Mouse (Mus musculus): ENCODE results near the gene 1520401A03Rik.

1520401A03Rik gene

DNA sequence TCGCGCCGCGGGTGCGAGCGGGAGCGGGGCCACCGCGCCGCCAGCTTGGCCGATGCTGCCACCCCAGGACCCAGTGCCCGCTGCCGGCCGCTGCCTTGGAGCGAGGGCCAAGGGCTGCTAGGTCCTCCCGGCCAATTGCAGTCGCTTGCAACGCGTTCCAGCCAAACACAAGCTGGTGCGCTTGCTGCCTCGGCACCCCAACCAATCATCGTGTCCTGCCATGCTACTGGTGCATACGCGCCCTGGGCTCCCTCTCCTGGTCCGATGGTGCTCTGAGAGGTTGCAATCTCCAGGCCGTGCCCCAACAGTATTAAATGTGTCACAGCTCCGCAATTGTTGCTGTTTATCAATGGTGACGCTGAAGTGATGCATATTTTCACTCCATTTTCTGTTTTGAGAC lies 22.5 kb downstream of the 1520401A03Rik start:
- peak; percentile 73 for DNase-seq (ENCODE audit: low spot score)

DNA sequence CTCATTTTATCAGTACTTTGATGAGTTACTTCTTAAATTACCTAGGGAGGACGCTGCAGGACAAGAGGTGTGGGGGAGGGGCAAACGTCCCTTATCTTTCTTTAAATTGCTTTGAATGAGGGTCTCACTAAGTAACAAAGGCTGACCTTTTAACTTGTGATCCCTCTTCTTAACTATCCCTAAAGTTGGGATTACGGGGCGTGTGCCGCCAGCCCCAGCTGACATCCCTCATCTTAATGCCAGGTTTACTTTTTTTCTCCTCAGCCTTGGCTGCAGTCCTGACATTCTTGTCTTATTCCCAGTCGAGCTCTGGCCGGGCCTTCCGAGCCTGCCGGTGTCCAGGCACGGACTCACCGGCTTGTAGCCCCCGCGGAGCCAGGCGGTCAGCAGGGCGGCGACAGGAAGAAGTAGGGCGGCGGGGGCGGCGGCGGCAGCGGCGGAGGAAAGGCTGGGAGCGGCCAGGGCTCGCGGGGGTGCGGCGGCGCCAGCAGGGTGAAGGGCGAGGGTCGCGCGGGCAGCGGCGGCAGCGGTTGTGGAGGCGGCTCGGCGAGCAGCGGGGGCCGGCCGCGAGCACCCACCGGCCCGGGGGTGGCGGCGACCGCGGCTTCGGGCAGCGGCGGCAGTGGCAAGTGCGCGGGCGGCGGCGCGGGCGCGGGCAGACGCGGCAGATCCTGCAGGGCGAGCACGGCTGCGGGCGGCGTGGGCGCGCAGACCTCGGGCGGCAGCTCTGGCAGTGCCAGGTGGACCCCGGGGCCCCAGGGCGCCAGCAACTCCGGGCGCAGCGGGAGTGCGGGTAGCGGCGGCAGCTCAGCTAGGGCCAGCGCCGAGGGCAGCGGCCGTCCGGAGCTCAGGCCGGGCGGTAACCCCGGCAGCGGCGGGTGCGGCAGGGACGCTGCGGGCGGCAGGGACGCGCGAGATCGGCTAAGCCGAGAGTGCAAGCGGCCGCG lies 23.2 kb downstream of the 1520401A03Rik start:
- peak; percentile 26 for DNase-seq (ENCODE audit: low spot score)

DNA sequence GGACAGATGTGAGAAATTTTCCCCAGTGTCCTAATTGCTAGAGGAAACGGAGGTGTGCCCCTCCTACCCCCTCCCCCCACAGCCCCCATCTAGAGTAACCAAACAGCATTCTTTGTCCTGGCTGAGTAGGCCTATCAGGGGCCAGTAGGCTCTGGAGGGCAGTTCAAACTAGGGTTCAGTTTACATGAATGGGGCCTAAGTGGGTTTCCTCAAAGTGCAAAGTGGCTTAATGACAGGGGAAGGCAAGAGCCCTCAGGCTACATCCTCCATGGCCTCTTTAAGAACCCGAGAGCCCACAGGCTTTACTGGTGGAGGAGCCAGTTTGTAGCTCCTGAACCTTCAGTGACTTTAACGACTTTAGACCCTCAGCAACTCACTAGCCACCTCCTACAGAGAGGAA lies 26.8 kb downstream of the 1520401A03Rik start:
- DNase-seq (ENCODE audit: low spot score) = no peak

DNA sequence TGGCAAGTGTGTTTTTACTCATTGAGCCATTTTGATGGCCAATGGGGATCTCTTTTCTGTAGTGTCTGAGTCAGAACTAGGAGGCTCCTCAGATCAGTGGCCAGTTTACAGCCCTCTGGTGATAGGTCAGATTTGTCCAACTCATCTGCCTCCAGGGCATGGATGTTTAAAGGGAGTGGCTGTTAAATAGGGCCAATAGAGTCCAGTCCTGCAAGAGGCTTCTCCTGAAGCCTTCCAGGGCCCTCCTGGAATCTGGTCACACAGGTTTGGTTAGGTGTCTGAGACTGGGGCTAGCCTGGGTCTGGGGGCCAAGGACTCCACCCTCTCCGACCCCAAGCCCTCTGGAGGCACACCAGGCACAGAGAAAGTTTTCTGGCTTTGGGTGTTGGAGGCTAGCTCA lies 28.1 kb downstream of the 1520401A03Rik start:
- DNase-seq (ENCODE audit: low spot score) = no peak

DNA sequence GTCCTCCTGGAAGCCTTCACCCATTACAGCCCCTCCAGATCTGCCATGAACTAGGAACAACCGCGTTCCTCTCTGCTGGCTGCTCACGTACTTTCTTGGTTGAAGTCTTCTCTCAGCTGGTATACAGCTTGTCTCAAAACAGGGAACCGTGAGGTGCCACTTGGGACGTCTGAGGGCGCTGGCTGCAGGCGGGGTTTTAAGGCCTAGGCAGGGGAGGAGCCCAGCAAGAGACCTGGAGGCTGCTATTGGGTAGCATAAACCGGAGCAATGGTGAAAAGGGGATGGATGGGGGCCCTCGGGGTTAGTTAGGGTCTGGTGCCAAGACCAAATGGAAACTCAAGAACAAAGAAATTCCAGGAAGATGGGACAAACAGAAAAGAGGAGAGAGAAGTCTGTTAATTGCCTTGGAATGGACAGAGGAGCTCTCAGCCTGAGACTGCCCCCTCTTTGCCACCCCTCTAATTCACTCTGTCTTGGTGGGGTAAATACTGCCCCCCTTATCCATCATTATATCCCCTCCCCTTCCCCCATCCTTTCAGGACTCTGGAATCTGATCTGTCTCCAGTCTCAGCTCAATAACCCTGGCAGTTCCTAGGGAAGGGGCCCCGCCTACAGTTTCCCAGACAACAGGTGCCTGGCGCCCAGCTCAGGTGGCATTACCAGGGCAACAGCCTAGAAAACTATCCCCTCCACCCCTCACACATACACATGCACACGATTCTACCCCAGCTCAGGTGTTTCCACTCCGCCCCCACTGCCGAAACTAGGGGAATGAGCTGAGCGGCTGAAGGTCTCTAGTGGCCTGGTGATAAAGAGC lies 38.5 kb downstream of the 1520401A03Rik start, which contains the start of gene Cldn9:
Cldn9 (minus strand) TSS at position 171 of the 817 bp plus-strand sequence.
- no peak for DNase-seq (ENCODE audit: low spot score)

DNA sequence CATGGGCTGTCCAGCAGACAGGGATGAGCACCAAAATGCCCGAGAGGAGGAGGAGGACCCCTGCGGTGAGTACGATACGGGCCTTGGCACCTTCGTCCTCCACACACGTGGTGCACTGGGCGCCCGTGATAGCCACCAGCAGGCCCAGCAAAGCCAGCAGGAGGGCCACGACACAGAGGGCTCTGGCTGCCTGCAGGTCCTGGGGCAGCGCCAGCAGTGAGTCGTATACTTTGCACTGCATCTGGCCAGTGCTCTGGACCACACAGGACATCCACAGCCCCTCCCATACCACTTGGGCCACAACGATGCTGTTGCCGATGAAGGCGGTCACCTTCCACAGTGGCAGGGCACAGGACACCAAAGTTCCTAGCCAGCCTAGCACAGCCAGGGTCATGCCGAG lies 39.4 kb downstream of the 1520401A03Rik start:
- no peak for DNase-seq (ENCODE audit: low spot score)

DNA sequence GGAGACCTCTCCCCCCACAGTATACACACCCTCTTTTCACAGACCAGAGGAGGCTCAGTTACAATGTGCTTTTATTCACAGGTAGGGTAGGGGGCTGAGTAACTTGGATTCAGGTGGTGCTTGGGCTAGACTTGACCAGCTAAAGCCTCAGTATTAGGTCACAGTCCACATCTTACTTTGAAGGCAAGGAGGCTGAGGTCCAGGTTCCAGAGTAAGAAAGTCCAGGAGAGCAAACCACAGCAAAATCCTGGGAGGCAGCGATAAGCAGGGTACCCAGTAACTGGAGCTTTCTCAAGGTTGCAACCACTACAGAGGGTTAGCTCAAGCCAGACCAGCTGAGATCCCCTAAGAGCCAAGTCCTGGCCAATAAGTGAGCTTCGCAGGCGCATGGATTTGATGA lies 40.1 kb downstream of the 1520401A03Rik start:
- no peak for DNase-seq (ENCODE audit: low spot score)

DNA sequence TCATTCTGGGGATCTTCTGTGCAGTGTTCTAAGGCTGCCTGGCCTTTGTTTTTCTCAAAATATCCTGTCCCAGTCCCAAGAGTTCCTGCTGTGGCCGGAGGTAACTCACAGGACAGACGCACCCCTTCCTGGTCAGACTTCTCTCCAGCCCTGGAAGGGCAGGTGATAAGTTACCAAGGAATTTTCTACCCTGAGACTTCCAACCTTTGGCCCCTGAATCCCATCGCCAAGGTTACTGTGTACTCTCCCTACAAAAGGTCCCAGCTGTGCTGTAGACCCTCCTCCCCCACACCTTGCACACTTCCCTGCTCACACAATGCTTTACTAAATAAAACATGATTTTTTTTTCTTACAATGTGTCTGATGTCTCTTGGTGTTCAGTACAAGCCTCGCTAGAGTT lies 40.5 kb downstream of the 1520401A03Rik start:
- DNase-seq (ENCODE audit: low spot score) = no peak

DNA sequence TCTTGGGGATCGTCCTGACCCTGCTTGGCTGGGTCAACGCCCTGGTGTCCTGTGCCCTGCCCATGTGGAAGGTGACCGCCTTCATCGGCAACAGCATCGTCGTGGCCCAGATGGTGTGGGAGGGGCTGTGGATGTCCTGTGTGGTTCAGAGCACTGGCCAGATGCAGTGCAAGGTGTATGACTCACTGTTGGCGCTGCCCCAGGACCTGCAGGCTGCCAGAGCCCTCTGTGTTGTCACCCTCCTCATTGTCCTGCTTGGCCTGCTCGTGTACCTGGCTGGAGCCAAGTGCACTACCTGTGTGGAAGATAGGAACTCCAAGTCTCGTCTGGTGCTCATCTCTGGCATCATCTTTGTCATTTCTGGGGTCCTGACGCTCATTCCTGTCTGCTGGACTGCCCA lies 41.5 kb downstream of the 1520401A03Rik start:
- DNase-seq (ENCODE audit: low spot score) = no peak

DNA sequence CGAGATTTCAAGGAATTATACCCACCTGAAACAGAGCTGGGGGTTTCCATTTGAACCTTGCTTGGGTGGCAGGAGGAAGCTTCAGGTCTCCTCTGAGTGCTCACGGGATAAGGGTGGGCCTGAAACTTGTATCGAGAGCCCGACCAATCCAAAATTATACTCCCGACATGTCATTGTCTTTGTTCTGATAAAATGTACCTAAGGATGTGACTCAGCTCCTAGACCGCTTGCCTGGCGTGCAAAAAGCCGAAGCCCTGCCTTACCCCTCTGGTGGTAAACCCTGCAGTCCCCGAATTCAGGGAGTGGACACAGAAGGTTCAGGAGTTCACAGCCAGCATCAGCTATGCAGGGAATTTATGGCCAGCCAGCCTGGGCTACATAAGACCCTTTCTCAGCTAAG lies 42.2 kb downstream of the 1520401A03Rik start:
- no peak for DNase-seq (ENCODE audit: low spot score)

DNA sequence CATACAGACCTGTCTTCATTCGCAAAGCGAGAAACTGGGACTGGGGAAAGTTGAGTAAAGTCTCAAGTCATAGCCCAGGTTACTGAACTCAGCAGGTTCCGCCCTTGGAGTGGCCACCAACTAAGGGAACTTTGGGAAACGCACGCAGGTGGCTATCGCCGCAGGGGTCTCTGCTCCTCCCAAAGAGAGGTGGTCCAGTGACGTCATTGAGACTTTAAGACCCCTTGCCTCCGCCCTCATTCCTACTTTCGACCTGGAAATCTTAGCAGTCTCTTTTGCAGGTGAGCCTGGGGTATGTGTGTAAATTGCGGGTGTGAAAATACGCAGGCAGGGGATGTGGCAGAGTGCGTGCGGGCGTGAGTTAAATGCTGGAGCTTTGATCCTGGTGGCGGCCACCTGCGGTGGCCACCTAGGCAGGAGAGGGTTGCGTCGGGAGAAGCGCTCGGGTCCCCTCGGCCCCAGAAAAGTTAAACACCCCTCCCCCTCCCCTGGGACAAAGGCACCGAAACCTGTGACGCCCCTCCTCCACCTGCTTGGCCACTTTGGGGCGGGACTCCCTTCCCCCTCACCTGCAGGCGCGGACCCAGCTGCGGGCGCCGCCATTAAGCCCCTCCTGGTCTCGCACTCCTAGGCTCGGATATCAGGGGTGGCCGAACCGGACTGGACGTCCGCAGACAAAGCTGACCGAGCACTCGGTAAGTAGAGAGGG lies 43.3 kb downstream of the 1520401A03Rik start, which contains the start of gene Cldn6:
Cldn6 (plus strand) TSS at position 123 of the 709 bp plus-strand sequence.
- no peak for DNase-seq (ENCODE audit: low spot score)

DNA sequence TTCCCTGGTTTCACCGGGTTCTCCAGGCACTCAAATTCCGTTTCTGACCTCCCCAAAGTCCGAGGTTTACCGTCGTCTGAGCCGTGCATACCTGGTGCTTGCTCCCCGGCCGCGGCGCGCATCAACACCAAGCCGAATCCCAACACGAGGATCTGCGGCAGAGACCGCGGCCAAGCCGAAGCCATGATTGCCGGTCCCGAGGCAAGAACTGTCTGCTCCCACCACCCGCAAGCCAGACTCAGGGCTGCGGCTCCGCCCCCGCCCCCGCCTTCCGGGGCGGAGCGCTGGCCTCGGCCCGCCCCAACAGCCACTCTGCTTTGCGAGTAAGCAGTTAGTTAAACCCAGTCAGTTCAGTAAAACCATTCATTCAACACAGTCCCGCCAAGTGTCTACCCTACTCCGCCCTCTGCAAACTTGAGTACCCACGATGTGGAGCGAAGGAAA lies 45.3 kb downstream of the 1520401A03Rik start, which contains the start of gene Tnfrsf12a:
Tnfrsf12a (minus strand) TSS at position 233 of the 444 bp plus-strand sequence.
- DNase-seq (ENCODE audit: low spot score) = peak; percentile 68

DNA sequence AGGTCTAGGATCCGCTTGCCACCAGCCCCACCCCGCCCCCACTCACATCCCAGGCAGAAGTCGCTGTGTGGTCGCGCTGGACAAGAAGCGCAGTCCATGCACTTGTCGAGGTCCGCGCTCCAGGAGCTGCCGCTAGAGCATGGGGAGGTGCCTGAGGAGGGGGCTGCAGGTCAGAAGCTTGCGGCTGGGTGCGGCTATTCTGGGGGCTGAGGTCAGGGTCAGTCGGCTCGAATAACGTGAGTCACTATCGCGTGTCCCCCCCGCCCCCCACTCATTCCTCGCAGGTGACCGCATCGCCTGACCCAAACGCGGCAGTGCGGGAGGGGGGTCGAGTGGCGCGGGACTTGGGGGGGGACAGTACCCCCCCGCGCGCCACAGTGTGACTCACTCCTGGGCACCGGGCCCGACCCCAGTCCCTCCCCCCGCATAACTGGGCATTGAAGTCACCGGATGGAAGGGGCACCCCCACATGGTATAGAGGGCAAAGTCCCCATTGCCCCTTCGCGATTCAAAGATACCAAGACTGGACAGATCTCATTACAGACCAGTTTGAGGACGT lies 46.0 kb downstream of the 1520401A03Rik start:
- peak; percentile 21 for DNase-seq (ENCODE audit: low spot score)

DNA sequence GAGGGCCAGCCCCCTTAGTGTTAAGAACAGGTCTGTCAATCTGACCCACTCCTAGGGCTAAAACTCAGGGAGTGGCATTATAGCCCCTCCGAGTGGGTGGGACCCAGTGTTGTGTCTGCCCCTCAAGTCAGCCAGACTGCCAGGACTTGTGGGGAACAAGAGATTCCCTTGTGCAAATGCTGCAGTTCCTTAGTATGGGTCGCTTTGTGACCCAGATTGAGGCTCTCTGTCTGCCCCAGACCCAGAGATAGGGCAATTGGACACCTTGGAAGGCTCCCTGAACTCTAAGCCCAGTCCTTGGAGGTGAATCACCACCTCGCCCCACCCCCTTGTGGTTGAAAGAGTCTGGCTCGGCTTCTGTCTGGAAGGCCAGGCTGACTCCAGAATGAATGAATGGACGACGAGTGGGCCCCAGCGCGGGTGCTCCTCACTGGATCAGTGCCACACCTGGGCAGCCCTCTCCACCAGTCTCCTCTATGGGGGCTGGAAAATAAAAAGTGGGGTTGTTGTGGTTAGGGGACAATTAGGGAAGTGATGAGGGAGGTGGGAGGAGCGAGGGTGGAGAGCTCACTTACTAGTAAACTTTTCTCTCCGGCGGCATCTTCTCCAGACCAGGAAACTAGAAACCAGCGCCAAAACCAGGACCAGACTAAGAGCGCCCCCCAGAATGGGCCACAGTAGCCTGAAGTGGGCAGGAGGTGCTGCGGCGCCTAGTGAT lies 46.9 kb downstream of the 1520401A03Rik start:
- DNase-seq (ENCODE audit: low spot score) = peak; percentile 16

DNA sequence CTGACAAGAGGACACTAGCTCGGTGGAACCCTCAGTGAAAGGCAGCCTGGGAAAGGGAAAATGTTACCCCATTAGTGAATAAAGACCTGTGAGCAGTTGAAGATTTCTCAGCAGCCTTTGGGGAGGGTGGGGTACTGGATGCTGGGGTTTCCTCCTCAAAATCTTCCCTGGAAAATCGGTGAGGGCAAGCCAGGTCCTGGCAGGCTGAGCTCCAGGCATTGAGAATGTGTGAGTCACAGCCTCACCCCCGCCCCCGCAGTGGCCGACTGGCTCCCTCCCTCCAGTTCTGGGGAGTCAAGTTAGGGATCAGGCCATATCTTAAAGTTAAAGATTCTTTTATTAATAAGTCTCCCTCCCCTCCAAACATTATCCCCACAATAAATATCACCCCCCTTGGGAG lies 47.5 kb downstream of the 1520401A03Rik start:
- peak; percentile 33 for DNase-seq (ENCODE audit: low spot score)

DNA sequence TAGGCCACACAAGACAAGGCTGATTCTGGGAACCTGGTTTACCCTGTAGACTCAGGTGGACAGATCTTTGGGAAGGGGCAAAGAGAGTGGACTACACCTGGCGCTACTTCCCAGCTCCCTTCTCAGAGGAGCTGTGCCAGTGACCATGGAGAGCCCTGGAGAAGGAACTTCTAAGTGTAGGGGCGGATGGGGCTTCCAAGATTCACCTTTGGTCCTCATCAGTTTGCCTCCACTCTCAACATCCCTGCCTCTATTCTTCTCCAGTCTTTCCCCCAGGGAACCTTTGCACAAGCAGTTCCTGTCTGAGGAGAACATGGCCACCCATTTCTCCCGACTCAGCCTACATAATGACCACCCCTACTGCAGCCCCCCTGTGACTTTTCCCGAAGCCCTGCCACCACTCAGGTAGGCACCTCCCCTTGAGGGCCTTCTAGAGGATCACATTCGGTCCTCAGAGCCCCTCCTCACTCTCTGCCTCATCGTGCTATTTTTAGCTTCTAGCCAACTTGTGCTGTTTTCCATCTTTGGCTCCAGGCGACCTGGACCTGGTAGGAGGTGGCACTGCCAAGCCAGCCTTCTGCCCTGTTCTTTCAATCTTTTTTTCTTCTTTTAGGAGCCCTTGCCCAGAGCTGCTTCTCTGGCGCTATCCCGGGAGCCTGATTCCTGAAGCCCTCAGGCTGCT lies 48.2 kb downstream of the 1520401A03Rik start:
- no peak for DNase-seq (ENCODE audit: low spot score)

DNA sequence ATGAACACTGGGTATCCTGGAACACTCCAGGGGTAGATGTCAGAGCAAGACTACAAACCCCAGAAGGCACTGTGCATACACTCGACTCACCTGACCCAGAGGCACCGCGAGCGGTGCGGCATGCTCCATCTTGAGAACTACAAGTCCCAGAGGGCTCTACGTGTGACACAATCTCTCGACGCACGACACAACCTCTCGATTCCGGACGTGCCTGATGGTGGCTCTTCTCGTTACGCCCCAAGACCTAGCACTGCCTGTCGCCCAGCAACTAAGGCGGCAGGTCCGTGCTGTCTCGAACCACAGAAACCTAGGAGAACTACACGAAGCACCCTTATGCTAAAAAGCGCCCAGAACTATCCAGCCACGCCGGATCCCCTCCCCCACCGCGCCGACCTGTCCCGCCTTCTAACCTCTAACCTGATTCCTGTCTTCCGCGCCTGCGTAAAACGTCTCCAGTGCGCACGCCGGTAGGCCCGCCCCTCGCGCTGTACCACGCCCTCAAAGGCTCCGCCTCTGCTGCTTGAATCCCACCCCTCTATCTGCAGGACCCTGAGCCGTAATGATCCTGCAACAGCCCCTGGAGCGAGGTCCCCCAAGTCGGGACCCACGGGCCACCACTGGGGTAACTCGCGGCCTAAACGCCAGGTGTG lies 49.0 kb downstream of the 1520401A03Rik start, which contains the start of the genes Hcfc1r1 and Thoc6:
Hcfc1r1 (plus strand) TSS at position 173 of the 650 bp plus-strand sequence.
Thoc6 (minus strand) TSS at position 459 of the 650 bp plus-strand sequence.
- peak; percentile 82 for DNase-seq (ENCODE audit: low spot score)

DNA sequence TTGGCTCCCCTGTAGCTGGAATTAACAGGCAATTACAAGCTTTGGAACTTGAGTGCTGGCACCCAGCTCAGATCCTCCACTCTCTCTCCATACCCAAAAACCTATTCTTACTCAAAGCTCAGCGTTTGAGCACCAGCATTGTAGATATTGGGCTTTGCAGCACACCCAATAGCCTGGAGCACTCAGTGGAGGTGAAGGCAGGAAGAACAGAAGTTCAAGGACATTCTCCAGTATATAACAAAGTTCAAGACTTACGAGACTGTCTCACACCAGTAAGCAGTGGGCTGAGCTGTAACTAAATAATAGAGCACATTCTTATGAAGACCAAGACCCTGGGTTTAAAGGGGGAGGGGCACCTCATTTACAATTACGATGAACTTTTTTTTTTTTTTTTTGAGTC lies 49.8 kb downstream of the 1520401A03Rik start:
- no peak for DNase-seq (ENCODE audit: low spot score)

DNA sequence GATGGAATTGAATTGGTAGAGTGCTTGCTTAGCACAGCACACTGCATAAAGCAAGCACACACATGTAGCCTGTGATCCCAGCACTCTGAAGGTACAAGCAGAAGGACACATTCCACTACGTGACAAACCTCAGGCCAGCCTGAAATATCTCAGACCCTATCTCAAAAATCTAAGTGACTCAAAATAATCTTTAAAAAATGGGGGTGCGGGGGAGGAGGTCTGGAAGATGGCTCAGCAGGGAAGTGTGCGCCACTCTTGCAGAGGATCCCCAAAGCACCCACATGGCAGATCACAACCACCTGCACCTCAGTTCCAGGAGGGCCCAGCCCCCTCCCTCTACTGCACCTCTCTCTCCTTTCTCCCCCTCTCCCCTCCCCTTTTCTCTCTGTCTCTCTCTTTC lies 51.1 kb downstream of the 1520401A03Rik start:
- no peak for DNase-seq (ENCODE audit: low spot score)

Data from ovary, postnatal 14 days (tissue).